Mouse (Mus musculus): Measurements from ENCODE around the gene Spats2.
"Not testable (repeated sequence)": the region's sequence is repeated elsewhere in the genome, so short reads cannot be mapped to it uniquely, and the experiment has no call there.

Spats2 gene

GRCm38 (mm10) chr15:99125711-99126080 is at the start of gene Spats2:
TSS of gene Spats2 (plus strand) at chr15:99125916.
- DNase-seq, result no peak

GRCm38 (mm10) chr15:99076011-99076410 is 49.7 kb upstream of the Spats2 start:
- not testable (repeated sequence) for DNase-seq

GRCm38 (mm10) chr15:99078181-99078910 is 47.4 kb upstream of the Spats2 start:
- DNase-seq, result no peak

- no peak for DNase-seq
Observed at GRCm38 (mm10) chr15:99079804-99080203, 45.9 kb upstream of the Spats2 start.

GRCm38 (mm10) chr15:99082322-99082721 is 43.4 kb upstream of the Spats2 start:
- DNase-seq, result no peak

GRCm38 (mm10) chr15:99082840-99083239 is 42.9 kb upstream of the Spats2 start:
- no peak for DNase-seq

- DNase-seq, result peak in 1 of 2 experiments; percentile 67
Observed at GRCm38 (mm10) chr15:99083258-99083657, 42.5 kb upstream of the Spats2 start.

- peak; percentile 50 to 61 for DNase-seq
Observed at GRCm38 (mm10) chr15:99083867-99084557, 41.7 kb upstream of the Spats2 start.

GRCm38 (mm10) chr15:99084618-99085017 is 41.1 kb upstream of the Spats2 start:
- DNase-seq, result no peak

GRCm38 (mm10) chr15:99085997-99086396 is 39.7 kb upstream of the Spats2 start:
- DNase-seq, result peak in 1 of 2 experiments; percentile 56

GRCm38 (mm10) chr15:99087253-99088075 is 38.3 kb upstream of the Spats2 start, which contains the start of gene C1ql4:
TSS of gene C1ql4 (minus strand) at chr15:99087817.
- DNase-seq, result no peak

GRCm38 (mm10) chr15:99088292-99088691 is 37.4 kb upstream of the Spats2 start:
- DNase-seq, result peak; percentile 56 to 78

GRCm38 (mm10) chr15:99089069-99089468 is 36.6 kb upstream of the Spats2 start:
- DNase-seq, result no peak

GRCm38 (mm10) chr15:99092870-99093269 is 32.8 kb upstream of the Spats2 start, which contains the start of gene Dnajc22:
TSS of gene Dnajc22 (plus strand) at chr15:99093170.
- DNase-seq, result no peak

- no peak for DNase-seq
Observed at GRCm38 (mm10) chr15:99093291-99094258, 32.1 kb upstream of the Spats2 start.

- DNase-seq, result no peak
Observed at GRCm38 (mm10) chr15:99094631-99095270, 31.0 kb upstream of the Spats2 start.

- DNase-seq, result no peak
Observed at GRCm38 (mm10) chr15:99095356-99095755, 30.4 kb upstream of the Spats2 start.

- no peak for DNase-seq
Observed at GRCm38 (mm10) chr15:99096061-99096793, 29.5 kb upstream of the Spats2 start.

- peak in 1 of 2 experiments; percentile 50 for DNase-seq
Observed at GRCm38 (mm10) chr15:99096831-99097500, 28.8 kb upstream of the Spats2 start.

Measured in kidney, adult 8-10 months (tissue).